Mouse (Mus musculus): ENCODE measurements around the gene Ctns. TPM values are rescaled to one million over a fixed set of nuclear protein-coding genes. Genes with fewer than 3 reads are reported as not detected.

Gene Ctns
- 25.9 and 32.0 TPM in 2 replicates for polyA plus RNA-seq (2012; rRNA removed)
- polyA plus RNA-seq (2014; fragmentation: Nextera tagmentation; extraction: Ambion mirVana): 24.6 and 27.4 TPM in 2 replicates

DNA sequence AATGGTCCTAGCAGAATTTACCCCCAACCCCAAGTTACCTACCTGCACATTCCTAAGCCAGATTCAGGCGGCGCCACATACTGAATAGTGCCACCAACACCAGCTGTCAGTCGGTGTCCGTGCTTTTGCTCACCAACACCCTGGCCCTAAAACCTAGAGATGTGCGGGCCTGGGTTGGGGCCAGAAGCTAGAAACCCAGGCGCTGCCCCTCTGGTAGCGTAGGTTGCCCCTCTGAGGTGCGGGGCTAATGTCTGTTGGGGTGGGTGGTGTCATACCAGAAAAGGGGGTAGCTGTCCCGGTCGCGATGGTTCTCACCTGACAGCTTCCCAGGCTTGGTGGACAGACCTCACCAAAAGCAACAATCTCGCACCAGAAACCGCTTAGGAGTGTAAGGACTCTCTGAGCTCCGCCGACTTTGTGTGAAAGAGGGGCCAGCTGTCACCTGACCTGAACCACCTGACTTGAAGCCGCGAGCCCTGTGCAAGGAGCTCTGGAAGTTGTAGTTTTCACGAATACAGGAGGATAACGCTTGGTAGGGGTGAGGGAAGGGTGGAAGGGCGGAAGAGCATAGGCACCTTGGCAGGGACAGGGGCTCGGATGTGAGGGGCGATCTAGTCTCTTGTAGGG is at the start of gene Ctns:
Gene Ctns, minus strand, starts transcription at position 440 of the 627 bp plus-strand sequence.
- no peaks in the 10 kb centered on the region for H3K27me3 ChIP-seq (ENCODE audit: control insufficient read depth, insufficient read depth, low read length)
- no peaks in the 10 kb centered on the region for H3K9me3 ChIP-seq (ENCODE audit: control insufficient read depth, low read length)
- H3K36me3 ChIP-seq (ENCODE audit: control insufficient read depth, insufficient read depth, low read length): 0 out of 2 replicates have a peak, but pooled peaks cover 3% of the 10 kb centered on the region
- 1% methylated on average over 22 of the region's 22 CpGs for WGBS
- peak; percentile 44; the same call in 1 of the 2 replicates for TF ChIP-seq POLR2A (IDR thresholded peaks at IDR 0.05; ENCODE audit: borderline replicate concordance, extremely low read depth, insufficient read depth, insufficient read length)
- peak within 1 kb of the TSS; percentile 66 for H3K4me3 ChIP-seq (replicated peaks; ENCODE audit: low read length)
- peaks cover 3% of the 10 kb centered on the region; the same call in 1 of the 2 replicates for H3K4me1 ChIP-seq (ENCODE audit: control insufficient read depth, insufficient read depth, low read length)
- H3K27ac ChIP-seq (replicated peaks; ENCODE audit: low read depth, low read length): no peak within 1 kb of the TSS
- peak within 1 kb of the TSS; percentile 93 for H3K4me2 ChIP-seq (replicated peaks; ENCODE audit: low read depth, low read length, severe bottlenecking)
- DNase-seq (ENCODE audit: low spot score): peak; percentile 80
- ATAC-seq (ENCODE audit: low FRiP score, low read depth): peak; percentile 97
- peak within 1 kb of the TSS; percentile 68 for H3K9ac ChIP-seq (ENCODE audit: low read depth, low read length, severe bottlenecking)

DNA sequence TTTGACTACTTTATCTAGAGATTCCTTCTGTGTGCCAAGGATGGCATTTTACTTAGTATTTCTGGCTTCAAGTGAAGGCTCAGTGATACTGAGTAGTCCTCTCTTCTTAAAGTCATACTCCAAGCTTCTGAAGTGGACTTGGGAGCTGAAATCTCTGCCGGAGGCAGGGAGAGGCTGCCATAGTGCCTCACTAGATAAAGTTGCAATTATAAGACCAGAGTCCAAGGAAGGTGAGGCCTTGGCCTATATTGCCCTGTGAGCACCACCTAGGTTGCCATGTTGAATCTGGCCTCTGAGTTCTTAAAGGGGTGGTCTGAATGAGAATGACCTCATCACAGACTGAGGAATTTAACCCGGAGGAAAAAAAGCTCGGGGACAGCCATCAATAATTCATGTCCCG is 43.9 kb upstream of the Ctns start:
- 81% methylated on average over 4 of the region's 4 CpGs for WGBS
- Histone ChIP-seq H3K36me3 (ENCODE audit: control insufficient read depth, insufficient read depth, low read length) (no peaks in the 10 kb centered on the region), H3K9me3 (ENCODE audit: control insufficient read depth, low read length) (no peaks in the 10 kb centered on the region)

DNA sequence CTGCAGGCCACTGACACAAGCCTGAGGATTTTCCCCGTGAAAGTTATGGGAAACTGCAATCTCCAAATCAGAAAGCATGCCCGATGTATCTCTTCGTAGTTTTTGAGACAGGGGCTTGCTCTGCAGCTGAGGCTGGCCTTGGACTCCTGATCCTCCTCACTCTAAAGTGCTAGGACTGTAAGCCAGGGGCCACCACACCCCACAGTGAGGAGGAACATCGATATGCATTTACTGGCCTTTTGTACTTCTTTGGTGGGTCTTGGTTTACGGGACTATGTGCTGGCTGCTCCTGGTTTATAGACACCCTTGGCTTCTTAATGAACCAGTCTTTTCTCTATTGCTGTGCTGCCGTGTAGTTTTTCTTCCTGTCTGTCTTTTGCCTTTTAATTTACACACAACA is 43.4 kb upstream of the Ctns start:
- no peak for ATAC-seq (ENCODE audit: low FRiP score, low read depth)
- Histone ChIP-seq H3K4me1 (ENCODE audit: control insufficient read depth, insufficient read depth, low read length) (peaks cover 9% of the 10 kb centered on the region), H3K4me2 (replicated peaks; ENCODE audit: low read depth, low read length, severe bottlenecking) (no peak overlapping the region), H3K27me3 (ENCODE audit: control insufficient read depth, insufficient read depth, low read length) (no peaks in the 10 kb centered on the region), H3K9ac (ENCODE audit: low read depth, low read length, severe bottlenecking) (no peak overlapping the region), H3K4me3 (replicated peaks; ENCODE audit: low read length) (no peak overlapping the region), H3K9me3 (ENCODE audit: control insufficient read depth, low read length) (no peaks in the 10 kb centered on the region), H3K36me3 (ENCODE audit: control insufficient read depth, insufficient read depth, low read length) (no peaks in the 10 kb centered on the region), H3K27ac (replicated peaks; ENCODE audit: low read depth, low read length) (no peak overlapping the region)
- WGBS: 58% methylated on average over 6 of the region's 6 CpGs
- TF ChIP-seq POLR2A (IDR thresholded peaks at IDR 0.05; ENCODE audit: borderline replicate concordance, extremely low read depth, insufficient read depth, insufficient read length): no peak
- DNase-seq (ENCODE audit: low spot score): no peak

More for the DNA sequence above, 43.9 kb upstream of the Ctns start:
- no peak overlapping the region for H3K4me2 ChIP-seq (replicated peaks; ENCODE audit: low read depth, low read length, severe bottlenecking)
- no peak for TF ChIP-seq POLR2A (IDR thresholded peaks at IDR 0.05; ENCODE audit: borderline replicate concordance, extremely low read depth, insufficient read depth, insufficient read length)
- DNase-seq (ENCODE audit: low spot score): no peak
- H3K4me1 ChIP-seq (ENCODE audit: control insufficient read depth, insufficient read depth, low read length): peaks cover 3% of the 10 kb centered on the region; the same call in 1 of the 2 replicates
- no peak overlapping the region for H3K9ac ChIP-seq (ENCODE audit: low read depth, low read length, severe bottlenecking)
- no peak overlapping the region for H3K27ac ChIP-seq (replicated peaks; ENCODE audit: low read depth, low read length)
- ATAC-seq (ENCODE audit: low FRiP score, low read depth): no peak
- no peaks in the 10 kb centered on the region for H3K27me3 ChIP-seq (ENCODE audit: control insufficient read depth, insufficient read depth, low read length)
- H3K4me3 ChIP-seq (replicated peaks; ENCODE audit: low read length): no peak overlapping the region

DNA sequence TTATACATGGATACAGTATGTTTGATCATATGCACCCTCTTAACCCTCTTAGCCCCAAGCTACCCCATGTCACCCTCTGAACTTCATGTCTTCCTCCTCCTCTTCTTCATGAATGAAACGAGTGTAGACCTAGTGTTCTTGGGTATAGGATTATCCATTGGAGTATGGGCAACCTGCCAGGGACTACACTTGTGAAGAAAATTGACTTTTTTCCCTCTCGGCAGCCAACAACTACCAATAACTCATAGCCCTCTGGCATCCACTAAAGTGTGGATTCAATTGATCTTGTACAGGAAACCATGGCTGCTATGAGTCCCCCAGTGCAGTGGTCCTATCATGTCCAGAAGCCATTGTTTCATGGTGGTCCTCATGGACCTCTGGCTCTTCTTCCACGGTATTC is 37.9 kb upstream of the Ctns start:
- Histone ChIP-seq H3K9me3 (ENCODE audit: control insufficient read depth, low read length) (no peaks in the 10 kb centered on the region), H3K27me3 (ENCODE audit: control insufficient read depth, insufficient read depth, low read length) (no peaks in the 10 kb centered on the region), H3K4me2 (replicated peaks; ENCODE audit: low read depth, low read length, severe bottlenecking) (no peak overlapping the region), H3K36me3 (ENCODE audit: control insufficient read depth, insufficient read depth, low read length) (no peaks in the 10 kb centered on the region), H3K27ac (replicated peaks; ENCODE audit: low read depth, low read length) (peak overlapping the region; percentile 84), H3K4me3 (replicated peaks; ENCODE audit: low read length) (no peak overlapping the region), H3K9ac (ENCODE audit: low read depth, low read length, severe bottlenecking) (no peak overlapping the region), H3K4me1 (ENCODE audit: control insufficient read depth, insufficient read depth, low read length) (peaks cover 25% of the 10 kb centered on the region)
- no peak for TF ChIP-seq POLR2A (IDR thresholded peaks at IDR 0.05; ENCODE audit: borderline replicate concordance, extremely low read depth, insufficient read depth, insufficient read length)
- DNase-seq (ENCODE audit: low spot score): peak; percentile 73
- ATAC-seq (ENCODE audit: low FRiP score, low read depth): peak; percentile 31; the same call in 1 of the 2 replicates
- WGBS: 40% methylated on average over 3 of the region's 3 CpGs

DNA sequence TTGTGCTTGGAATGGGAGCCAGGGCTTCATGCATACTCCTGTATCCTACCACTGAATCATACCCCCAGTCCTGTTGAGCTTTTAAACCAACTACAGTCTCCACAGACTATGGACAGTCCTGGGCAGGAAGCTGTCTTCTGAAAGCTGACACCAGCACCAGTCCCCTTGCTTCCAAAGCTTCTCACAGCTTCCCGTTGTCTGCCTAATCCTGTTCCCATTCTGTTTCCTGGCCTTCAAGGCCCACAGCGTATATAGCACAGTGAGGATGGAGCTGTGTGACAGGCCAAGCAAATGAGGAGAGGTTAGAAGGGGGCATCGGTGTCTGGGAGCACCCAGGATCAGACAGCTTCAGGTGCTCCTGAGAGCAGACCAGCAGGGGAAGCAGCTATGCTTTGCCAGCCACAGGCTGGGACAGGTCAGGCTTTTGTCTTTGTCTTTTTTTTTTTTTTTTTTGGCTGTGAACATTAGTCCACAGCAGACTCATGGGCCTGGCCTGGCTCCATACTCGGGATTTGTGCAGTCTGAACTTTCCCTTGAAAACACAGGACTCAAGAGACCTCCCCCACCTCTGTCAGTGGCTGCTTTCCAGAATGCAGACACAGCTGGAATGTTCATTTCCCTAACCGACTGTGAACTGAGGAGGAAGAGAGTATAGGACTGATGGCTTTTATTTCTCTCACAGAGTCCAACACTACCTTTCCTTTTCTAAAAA is 37.3 kb upstream of the Ctns start:
- H3K36me3 ChIP-seq (ENCODE audit: control insufficient read depth, insufficient read depth, low read length): no peaks in the 10 kb centered on the region
- no peak overlapping the region for H3K4me3 ChIP-seq (replicated peaks; ENCODE audit: low read length)
- 0 out of 2 replicates have a peak overlapping the region, but pooled peaks have one; percentile 13 for H3K4me2 ChIP-seq (replicated peaks; ENCODE audit: low read depth, low read length, severe bottlenecking)
- ATAC-seq (ENCODE audit: low FRiP score, low read depth): peak; percentile 89
- no peak for TF ChIP-seq POLR2A (IDR thresholded peaks at IDR 0.05; ENCODE audit: borderline replicate concordance, extremely low read depth, insufficient read depth, insufficient read length)
- H3K27me3 ChIP-seq (ENCODE audit: control insufficient read depth, insufficient read depth, low read length): no peaks in the 10 kb centered on the region
- peak overlapping the region; percentile 84 for H3K27ac ChIP-seq (replicated peaks; ENCODE audit: low read depth, low read length)
- no peaks in the 10 kb centered on the region for H3K9me3 ChIP-seq (ENCODE audit: control insufficient read depth, low read length)
- WGBS: 21% methylated on average over 5 of the region's 5 CpGs
- H3K4me1 ChIP-seq (ENCODE audit: control insufficient read depth, insufficient read depth, low read length): peaks cover 25% of the 10 kb centered on the region
- peak; percentile 87 for DNase-seq (ENCODE audit: low spot score)
- H3K9ac ChIP-seq (ENCODE audit: low read depth, low read length, severe bottlenecking): peak overlapping the region; percentile 44

All from limb, embryonic 14.5 days (tissue).